Mouse (Mus musculus) right cerebral cortex, postnatal 36 days (tissue): ENCODE results near the gene Tshr.
"Not testable (repeated sequence)": the region's sequence is repeated elsewhere in the genome, so short reads cannot be mapped to it uniquely, and the experiment has no call there.

ENCODE experiments used
- DNase-seq, 2 experiments: peaks; one replicate each; pipeline ENCODE4 v3.0.0; 2022; ENCODE audit warnings: low spot score in 2 of 2, mixed read lengths in 1 of 2

The Tshr gene

DNA sequence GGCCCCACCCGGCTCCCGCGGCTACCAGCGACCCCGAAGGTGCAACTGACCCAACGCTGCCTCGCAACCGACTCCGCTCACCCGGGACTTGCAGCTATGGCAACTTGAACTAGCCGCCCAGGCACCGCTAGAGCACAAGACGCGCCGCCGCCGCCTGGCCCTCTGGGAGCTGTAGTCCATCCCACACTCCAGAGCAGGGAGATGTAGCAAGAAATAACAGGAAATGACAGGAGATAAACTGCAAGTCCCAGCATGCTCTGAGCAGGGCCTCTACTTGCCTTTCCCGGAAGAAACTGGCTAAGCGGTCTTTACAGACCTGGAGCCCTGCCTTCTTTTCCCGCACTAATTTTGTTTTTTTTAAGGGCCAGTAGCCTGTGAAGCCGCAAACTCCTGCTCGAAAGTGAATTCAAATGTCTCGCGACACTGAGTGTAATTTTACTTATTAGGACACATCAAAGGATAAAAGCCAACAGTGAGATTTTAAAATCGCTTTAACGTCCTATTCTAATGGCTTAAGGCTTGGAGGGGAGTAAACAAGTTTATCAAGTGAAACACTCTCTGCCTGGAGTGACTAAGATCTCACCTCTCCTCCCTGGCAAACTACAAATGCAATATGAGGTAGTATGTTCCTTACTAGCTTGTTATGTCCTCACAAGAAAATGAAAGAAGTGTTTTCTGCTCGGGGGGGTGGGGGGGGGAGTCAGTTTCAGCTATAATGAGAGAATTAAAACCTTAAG lies at the start of gene Tshr, which contains the start of gene Cep128:
Tshr (plus strand) TSS at position 283 of the 737 bp plus-strand sequence.
Cep128 (minus strand) TSS at position 129 of the 737 bp plus-strand sequence.
- peak; percentile 93 for DNase-seq

DNA sequence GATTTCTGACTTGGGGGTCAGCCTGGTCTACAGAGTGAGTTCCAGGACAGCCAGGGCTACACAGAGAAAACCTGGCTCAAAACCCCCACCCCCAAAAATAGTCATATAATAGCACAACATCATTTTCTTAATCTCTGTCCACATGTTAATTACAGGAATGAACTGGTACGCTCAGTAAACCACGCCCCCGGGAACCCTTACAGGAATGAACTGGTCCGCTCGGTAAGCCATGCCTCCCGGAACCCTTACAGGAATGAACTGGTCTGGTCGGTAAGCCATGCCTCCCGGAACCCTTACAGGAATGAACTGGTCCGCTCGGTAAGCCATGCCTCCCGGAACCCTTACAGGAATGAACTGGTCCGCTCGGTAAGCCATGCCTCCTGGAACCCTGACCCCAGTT lies 45.7 kb upstream of the Tshr start:
- not testable (repeated sequence) for DNase-seq

DNA sequence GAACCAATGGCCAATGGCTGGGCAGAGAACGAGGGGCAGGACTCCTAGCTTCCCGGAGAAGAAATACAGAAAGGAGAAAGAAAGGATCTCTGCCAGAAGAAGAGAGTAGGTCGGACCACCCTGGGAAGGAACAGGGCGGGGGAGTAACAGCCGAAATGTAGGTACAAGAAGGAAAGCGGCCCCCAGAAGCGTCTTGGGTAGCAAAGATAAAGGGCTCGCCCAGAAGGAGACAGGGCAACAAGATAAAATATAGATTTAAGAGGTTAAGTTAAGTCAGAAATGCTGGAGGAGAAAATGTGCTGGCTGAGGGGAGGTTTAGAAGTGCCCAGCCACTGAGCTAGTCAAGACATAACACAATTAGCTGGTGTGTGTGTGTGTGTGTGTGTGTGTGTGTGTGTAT lies 30.6 kb upstream of the Tshr start:
- DNase-seq, result no peak

DNA sequence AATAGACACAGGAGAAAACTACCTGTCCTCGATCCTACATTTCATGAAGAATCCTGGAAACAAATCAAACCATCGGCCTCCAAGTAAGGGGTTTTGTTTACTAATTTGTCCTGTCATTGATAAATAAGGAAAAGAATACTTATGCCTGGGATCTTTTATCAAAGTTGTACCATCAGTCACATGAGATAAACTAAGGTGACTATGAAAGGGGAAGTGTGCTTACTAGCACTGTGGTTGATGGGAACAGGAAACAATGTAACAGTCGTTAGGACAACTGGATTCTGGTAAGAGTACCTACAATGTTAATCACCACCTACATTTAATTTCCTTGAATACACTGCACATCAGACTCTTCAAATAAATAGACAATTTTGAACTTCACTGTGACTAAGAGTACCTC lies 15.2 kb upstream of the Tshr start:
- no peak for DNase-seq

DNA sequence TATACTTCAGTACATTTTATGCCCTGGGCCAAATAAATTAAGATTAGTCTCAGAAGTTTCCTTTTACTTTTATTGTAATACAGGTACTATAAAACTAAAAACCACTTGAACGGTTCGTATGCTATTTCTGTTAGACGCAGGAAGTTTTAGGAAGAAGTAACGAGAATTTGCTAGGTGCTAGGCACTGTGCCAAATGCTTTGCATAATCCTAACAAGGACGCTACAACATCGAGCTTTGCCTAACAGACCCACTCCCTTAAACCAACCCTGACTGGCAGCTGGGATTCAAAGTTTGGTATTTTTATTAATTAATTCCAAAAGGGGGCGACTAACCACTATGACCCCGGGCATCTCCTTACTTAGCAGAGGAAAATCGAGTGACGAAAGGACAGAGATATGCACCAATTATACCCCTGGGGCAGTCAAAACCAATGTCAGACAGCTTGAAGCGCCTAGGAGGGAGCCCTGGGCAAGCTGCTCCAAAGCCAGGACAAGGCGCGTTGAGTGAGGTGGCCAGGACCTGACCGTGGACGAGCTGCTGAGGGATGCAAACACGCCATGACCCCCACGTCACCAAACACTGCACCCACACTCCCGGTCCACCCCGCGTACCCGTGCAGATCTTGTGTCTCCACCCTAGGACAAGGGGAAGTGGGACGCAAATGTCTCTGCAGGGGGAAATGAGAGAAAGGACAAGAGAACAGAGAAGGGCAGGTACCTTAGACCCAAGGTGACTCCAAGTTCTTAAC lies 673 bp upstream of the Tshr start:
- DNase-seq, result no peak

DNA sequence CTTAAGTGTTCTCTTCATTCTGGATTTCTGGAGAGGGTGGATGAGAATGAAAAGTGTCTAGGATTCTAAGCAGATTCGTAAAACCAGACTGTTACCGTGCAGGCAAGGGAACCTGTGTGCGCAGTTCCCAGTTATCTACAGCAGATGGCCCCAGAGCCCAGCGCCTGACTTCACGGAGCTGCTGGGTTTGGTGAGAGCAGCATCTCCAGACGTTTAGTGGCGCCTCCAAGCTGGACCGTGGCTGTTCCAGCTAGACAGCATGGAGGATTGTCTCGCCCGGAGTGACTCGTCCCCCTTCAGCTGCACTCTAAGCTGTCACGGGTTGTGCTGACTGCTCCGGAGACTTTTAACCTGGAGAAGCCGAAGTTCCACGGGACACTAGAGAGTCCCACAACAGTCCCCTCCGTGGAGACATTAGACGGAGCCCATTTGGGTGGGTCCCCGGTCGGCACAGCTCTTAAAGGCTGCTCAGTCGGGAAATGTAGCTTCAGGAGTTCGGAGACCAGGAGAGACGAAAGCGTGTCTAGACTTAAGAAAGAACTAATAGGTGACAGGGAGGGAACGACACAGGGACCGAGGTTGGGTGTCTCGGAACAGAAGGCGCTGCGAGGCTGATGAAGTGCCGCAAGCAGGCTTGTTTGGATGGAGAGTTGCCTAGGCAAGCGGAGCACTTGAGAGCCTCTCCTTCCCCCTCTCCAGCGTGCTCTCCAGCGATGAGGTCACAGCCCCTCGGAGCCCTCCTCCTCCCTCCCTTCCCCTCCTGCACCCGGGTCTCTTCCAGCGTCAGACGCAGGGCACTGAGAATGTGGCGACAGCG lies 16.1 kb downstream of the Tshr start:
- DNase-seq, result peak; percentile 72 to 76

DNA sequence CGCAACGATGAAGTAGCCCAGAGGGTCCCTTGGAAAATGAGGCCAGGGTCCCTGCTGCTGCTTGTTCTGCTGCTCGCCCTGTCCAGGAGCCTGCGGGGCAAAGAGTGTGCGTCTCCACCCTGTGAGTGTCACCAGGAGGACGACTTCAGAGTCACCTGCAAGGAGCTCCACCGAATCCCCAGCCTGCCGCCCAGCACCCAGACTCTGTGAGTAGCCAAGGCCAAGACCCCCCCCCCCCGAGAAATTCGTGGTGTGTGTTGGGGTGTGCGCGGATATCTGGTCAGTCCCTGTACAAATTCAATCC lies 16.6 kb downstream of the Tshr start:
- no peak for DNase-seq

DNA sequence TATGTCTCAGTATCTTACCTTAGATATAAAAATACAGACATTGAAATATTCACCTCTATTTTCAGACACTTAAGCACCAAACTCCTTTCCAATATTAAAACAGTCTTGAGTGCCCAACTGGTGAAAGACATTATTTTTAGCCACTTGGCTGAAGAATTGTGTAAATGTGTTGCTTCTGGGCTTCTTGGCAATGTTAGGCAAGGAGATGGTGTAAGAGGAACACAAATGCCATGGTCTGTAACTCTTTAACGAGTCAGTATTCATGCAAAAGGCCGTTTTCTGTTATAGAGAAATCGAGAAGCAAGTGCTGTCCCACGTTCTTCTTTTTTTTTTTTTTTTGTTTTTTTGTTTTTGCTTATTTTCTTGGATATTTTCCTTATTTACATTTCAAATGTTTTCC lies 25.9 kb downstream of the Tshr start:
- DNase-seq, result no peak

DNA sequence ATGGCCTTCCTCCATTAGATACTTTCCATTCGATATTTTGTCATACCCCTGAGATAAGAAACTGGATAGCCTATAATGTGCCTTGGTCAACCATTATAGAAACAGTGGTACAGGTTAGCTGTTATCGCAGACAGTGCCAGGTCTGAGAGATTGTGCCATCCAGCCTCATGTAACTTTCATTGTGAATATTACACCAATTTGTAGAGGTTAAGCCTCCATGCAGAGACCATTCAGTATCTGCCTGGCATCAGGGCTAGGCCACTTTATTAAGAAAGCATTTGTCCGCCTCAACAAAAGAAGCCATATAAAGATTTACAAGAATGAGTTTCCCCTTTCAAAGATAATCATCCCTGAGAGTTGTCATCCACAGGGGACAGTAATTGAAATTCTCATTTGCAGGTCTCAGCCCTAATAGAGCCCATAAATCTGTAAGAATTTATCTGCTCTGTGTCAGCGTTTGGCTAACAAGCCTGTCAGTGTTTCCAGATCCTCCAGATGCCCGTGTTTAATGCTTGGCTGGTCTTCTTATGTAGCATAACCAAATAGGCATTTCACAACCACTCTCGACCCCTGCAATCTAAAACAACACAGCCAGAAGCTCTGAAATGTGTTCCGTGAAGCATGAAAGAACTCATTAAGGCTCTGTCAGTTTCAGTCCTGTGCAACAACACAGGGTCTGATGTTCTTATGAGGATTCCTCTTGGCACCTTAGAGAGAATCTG lies 28.3 kb downstream of the Tshr start:
- DNase-seq, result no peak

DNA sequence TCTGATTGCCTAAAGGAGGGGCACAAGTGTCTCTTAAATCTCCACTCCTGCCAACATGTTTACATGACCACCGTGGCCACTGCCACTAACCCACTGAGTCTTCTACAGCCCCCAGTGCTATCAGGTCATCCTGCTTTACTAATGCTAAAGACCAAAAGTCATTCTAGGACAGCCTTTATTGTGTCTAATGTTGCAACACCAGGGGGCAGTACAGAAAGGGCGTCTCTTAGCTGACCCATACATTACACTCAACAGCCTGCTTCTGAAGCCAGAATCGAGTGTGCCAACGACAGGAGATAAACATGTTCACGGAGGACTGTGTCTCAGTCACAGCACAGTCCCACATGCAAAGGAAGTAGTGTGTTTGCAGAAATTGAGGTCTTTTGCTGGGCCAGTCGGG lies 30.7 kb downstream of the Tshr start:
- DNase-seq, result no peak

DNA sequence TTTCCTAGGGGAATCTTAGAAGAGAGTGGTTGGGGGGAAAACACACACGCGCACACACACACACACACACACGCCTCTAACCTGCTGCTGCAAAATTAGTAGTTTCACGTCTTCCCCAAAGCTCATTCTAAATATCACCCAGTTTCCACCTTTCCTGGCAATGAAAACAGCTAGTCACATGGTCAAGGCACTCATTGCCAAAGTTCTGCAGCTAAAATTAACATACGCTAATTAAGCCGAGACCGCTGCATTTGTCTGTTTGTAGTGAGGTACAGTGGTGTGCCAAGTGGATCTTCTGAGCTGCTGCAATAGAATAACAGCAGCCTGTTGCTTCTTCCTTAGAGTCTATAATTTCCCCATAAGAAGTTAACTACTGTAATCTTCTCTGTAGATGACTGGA lies 32.5 kb downstream of the Tshr start:
- no peak for DNase-seq

DNA sequence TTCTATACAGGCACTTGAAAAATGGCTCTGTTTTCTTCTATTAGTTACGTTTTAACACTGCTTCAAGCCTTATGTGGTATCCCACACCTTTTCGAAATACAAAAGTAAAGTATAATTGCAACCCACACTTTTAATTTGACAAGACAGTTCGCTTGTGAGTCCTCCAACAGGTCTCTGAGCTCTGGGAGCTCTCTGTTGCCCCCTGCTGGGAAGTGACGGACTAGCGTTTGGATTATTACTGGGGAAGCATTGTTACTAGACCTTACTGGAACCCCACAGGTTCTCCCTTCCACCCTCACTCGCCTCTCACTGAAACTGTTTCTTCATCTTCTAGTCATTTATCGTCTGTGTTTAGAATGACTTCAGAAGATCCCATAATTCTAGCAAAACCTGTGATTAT lies 34.4 kb downstream of the Tshr start:
- peak; percentile 11 to 16 for DNase-seq

DNA sequence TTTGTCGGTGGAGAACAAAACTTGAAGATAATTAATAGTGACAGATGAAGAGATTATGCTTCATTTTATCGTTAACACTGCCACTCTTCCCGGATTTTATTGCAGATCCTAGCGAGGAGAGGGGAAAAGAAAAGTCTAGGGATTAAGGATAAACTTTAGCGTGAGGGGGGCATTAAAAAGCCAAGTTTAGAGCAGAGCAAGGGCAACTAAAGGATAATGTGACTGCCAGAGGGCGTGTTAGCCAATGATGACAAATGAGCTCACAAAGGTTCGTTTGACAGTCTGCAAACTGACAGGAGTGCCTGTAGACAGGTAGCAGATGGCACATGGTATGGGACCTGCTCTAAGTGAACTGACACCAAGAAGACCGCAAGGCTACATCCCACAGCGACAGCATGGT lies 36.9 kb downstream of the Tshr start:
- DNase-seq, result no peak

DNA sequence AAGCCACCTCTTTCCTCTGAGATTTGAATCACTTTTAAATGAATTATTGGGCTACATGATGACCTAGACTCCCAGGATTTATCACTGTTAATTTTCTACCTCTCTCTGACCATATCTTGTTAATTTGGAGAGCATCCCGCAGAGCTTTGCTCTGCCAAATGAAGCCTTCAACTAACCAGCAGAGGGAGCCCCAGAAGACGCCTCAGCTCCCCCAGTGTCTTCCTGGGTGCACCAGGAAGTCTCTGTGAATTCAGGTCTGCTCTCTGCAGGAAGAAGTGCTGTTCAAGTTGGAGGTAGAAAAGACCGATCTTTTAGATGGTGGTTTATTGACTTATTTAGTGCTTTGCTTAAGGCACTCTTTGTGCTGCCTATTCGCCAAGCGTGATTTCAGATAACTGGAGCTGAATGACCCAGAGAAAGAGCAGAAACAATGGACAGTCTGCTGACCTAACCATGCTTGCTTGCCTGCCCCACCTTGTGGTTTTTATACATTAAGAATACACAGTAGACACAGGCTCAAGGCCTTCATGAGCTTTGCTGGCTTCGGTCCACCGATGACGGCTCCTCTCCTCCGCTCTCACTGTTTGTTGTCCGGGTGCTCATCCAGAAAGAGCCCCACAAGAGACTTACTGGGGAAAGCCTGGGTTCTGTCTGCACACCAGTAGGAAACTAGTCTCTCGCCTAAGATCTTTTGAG lies 38.9 kb downstream of the Tshr start:
- DNase-seq, result no peak

DNA sequence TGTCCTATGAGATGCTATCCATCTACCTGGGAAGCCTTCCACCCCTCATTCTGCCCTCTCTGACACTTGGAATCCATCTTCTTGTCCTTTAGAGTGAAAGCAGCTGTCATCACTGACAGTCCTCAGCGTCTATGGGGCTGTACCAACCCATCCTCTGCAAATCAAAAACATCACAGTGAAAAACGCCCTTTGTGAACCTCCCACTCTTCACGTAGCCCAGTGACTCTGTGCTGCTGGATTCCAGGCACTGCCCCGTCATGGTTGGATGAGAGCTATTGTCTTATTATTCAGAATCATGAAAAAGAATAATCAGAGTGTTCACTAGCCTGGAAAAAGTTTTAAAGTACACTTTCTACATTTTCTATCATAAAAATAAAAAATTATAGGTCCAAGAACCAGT lies 42.1 kb downstream of the Tshr start:
- DNase-seq, result no peak

DNA sequence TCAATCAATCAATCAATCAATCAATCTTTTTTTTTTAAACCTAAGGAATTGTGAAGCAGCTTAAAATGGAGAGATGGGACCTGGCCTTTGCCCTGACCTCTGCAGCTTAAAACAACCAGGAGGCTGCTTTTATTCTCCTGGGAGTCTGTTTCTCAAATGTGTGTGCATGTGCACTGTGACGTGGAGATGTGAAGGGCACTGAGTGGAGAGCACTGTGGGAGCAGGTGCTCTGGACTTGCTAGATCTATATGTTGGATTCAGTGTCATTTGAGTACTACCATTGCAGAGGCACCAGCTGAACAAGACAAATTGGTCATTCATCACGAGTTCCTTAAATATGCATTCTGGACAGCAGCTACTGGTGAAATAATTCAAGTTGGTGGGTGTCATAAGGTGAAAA lies 42.8 kb downstream of the Tshr start:
- DNase-seq, result no peak

DNA sequence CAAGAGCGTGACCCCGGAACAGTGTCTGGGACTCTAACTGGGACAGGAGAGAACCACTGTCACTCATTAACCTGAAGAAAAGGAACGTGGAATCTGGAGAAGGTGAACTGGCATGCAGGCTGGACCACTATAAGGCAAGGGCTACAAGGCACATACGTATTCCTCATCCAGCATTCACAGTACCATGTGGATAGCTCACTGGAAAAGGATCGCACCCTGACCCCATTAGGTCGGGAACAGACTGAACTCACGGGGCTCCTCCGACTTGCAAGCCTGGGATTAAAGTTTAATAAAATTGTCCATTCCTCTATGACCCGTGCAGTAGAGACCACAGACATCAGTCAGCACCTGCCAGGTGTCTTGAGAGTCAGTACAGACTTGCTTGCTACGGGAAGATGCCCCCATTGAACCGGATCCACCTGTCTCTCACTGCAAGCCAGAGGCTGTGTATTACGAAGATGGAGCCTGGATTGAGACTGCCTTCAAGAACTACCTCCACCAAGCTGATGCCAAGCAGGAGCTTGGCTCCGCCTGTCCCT lies 97.9 kb downstream of the Tshr start:
- no peak for DNase-seq

DNA sequence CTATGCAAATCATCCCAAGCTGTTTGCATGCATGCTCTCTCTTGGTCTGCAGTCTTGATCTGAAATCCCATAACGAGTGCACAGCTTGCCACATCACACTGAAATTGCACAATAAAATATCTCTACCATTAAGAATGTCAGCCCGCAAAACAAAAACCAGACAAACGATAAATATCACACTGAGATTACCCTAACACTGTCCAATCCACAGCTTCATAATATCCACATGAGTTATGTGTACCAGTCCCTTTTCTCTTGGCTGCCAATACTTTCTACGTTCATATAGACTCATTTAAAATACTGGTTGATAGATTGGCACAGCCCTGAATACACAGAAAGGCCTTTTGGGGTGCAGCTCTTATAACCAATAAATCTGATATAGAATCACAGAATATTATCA lies 102.0 kb downstream of the Tshr start:
- no peak for DNase-seq

DNA sequence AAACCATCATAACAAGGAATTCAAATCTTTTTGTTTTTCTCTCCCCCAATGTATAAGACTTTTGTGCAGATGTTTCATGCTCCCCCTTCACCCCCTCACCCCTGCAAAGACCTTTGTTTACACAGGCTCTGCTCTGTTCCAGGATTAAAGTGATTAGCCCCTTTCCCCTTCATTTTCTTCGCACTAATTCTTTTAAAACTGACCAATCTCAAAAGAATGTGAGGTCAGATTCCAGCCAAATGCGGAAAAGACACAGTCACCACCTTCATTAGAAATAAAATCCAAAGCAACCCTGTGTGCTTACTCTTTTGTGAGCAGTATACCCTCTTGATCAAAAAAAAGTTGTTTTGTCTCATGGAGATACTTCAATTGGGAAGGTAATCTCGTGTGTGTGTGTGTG lies 104.0 kb downstream of the Tshr start:
- no peak for DNase-seq

DNA sequence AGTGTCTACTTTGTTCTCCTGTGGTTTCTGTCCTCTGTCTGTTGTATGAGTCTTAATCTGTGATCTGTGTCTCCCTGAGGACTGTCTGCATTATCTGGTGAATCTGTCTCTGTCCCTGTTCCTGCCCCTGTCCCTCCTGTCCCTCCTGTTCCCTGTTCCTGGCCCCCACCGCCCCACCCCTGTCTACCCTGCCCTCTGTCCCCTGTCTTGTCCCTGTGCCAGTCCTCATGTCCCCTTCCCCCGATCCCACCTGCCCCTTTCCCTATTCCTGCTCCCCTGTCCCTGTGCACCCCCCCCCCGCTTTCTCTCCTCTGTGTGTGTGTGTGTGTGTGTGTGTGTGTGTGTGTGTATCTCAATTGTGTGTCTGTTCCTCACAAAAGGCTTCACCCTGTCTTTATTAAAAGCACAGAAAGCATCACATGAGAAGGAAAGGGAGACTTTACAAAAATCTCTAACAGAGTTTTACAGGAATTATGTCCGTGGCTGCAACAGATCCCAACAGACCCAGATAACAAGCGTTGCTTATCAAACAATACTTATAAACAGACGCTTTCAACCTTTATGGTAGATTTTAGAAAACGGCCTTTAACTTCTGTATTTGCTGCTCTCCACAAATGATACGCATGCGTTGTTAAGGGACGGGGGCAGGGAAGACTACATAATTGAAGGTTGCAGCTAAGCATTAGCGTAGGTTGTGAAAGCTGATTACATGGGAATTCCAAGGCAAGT lies 111.3 kb downstream of the Tshr start:
- no peak for DNase-seq

DNA sequence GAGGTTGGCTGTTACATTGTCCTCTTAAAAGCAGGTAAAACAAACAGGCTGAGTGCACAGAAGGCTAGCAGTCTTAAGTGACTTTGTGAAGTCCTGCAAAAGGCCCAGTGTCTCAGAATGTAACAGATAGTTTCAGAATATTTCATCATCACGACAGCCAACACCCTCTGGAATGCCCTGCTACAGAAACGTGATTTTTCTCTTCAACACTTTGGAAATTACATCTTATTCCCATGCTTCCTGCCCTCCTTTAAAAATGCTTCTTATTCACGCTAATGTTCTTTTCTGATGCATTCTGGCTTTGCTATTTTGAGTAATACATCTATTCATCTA lies 111.8 kb downstream of the Tshr start:
- DNase-seq, result no peak
